Mouse (Mus musculus) midbrain, postnatal 0 days (tissue): Measurements from ENCODE around the gene 1700019D03Rik. TPM values are rescaled to one million over a fixed set of nuclear protein-coding genes. Genes with fewer than 3 reads are reported as not detected.
A peak's percentile ranks its signal among the peaks of the same experiment; 100 is the strongest.

Experiments
- ATAC-seq: fragments of 200-750 bp; cut with Nextera tagmentation; 2 replicates; pipeline ENCODE4 v1.8.0; 2017; ENCODE audit warnings: moderate number of reproducible peaks, mild to moderate bottlenecking, moderate TSS enrichment, moderate library complexity; ENCODE audit not compliant: low FRiP score
- DNase-seq: peaks from one replicate; pipeline ENCODE4 v3.0.0-alpha.2; 2015; ENCODE audit warnings: low spot score
- H3K27ac ChIP-seq: fragments of 300-500 bp; sonication (generic); 2 replicates; pipeline ENCODE4 v1.5.1; 2014; ENCODE audit warnings: low read depth, mild to moderate bottlenecking, low read length, mixed read lengths
- H3K27me3 ChIP-seq: fragments of 300-500 bp; sonication (generic); 2 replicates; pipeline ENCODE4 v1.6.1; 2014; ENCODE audit warnings: low read length, control low read depth, mixed read lengths; ENCODE audit not compliant: insufficient read depth
- H3K36me3 ChIP-seq: fragments of 300-500 bp; sonication (generic); 2 replicates; pipeline ENCODE4 v1.6.1; 2014; ENCODE audit warnings: low read length, control low read depth, mixed read lengths; ENCODE audit not compliant: insufficient read depth
- H3K4me1 ChIP-seq: fragments of 300-500 bp; sonication (generic); 2 replicates; pipeline ENCODE4 v1.6.1; 2014; ENCODE audit warnings: mild to moderate bottlenecking, control low read depth, antibody characterized with exemption, low read length, mixed read lengths; ENCODE audit not compliant: insufficient read depth
- H3K4me2 ChIP-seq: fragments of 300-500 bp; sonication (generic); 2 replicates; pipeline ENCODE4 v1.6.1; 2014; ENCODE audit warnings: low read depth, mild to moderate bottlenecking, low read length, mixed read lengths; ENCODE audit not compliant: poor library complexity, severe bottlenecking
- H3K4me3 ChIP-seq: fragments of 300-500 bp; sonication (generic); 2 replicates; pipeline ENCODE4 v1.5.1; 2014; ENCODE audit warnings: low read depth, mild to moderate bottlenecking, low read length, moderate library complexity
- H3K9ac ChIP-seq: fragments of 300-500 bp; sonication (generic); replicated peaks from 2 replicates; pipeline ENCODE4 v1.6.1; 2014; ENCODE audit warnings: mild to moderate bottlenecking, low read length, moderate library complexity, mixed read lengths; ENCODE audit not compliant: poor library complexity, severe bottlenecking
- H3K9me3 ChIP-seq: fragments of 300-500 bp; sonication (generic); 2 replicates; pipeline ENCODE4 v1.6.1; 2016; ENCODE audit warnings: low read length, control low read depth
- CTCF ChIP-seq: IDR thresholded peaks from 2 replicates; pipeline ENCODE4 v1.5.1; 2016; ENCODE audit warnings: antibody characterized with exemption, mild to moderate bottlenecking
- WGBS: fragments of 180-500 bp; shearing (Covaris S2); extraction: QIAGEN DNeasy Blood & Tissue Kit; methylation state at CpG from one replicate; pipeline ENCODE4 v1.1.7; 2014; 5-methylcytosine and 5-hydroxymethylcytosine counted together
- polyA plus RNA-seq: library from polyadenylated mRNA; unstranded; fragments of >200 nt; fragmentation: Nextera tagmentation; extraction: Ambion mirVana; gene quantifications from 2 replicates; pipeline ENCODE4 v1.2.1, GENCODE M21; 2015
- total RNA-seq: library from RNA; depleted of rRNA; stranded (reverse); fragments of >200 nt; gene quantifications from 2 replicates; pipeline ENCODE4 v1.2.3, GENCODE M21; 2014; rRNA removed

The 1700019D03Rik gene
- total RNA-seq, result 2.6 and 5.0 TPM in 2 replicates
- polyA plus RNA-seq, result 5.5 and 6.1 TPM in 2 replicates

DNA sequence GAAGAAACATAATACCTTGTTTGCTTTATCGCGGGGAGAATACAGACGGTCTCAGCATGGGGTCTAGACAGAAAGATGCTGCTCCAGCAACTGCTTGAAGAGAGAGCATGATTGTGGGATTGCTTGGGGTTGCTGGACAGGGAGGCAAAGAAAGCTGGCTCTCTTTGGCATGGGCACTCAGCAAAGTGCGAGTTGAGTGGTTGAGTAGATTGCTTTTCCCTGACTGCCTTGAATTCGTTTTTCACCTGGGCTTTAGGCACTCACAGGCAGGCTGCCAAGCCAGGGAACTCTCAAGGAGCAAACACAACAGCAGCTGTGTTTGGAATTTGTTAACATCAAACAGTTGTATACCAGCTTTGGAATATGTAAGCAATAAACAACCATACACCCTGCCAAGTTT is at the start of gene 1700019D03Rik:
Gene 1700019D03Rik (minus strand): TSS at position 101 of the 400 bp plus-strand sequence.
- TF ChIP-seq CTCF, result no peak
- no peak within 1 kb of the TSS for H3K4me3 ChIP-seq
- H3K9ac ChIP-seq, result no peak within 1 kb of the TSS
- H3K27me3 ChIP-seq, result no peaks in the 10 kb centered on the region
- H3K4me2 ChIP-seq, result no peak within 1 kb of the TSS
- 71% methylated on average over 5 of the region's 5 CpGs for WGBS
- no peak within 1 kb of the TSS for H3K27ac ChIP-seq
- H3K9me3 ChIP-seq, result no peaks in the 10 kb centered on the region
- ATAC-seq (no peak), DNase-seq (no peak)
- no peaks in the 10 kb centered on the region for H3K4me1 ChIP-seq
- H3K36me3 ChIP-seq, result no peaks in the 10 kb centered on the region

- Histone ChIP-seq H3K4me3 (no peak overlapping the region), H3K27ac (no peak overlapping the region), H3K9me3 (no peaks in the 10 kb centered on the region), H3K36me3 (no peaks in the 10 kb centered on the region), H3K27me3 (no peaks in the 10 kb centered on the region), H3K4me2 (no peak overlapping the region), H3K9ac (no peak overlapping the region), H3K4me1 (0 out of 2 replicates have a peak, but pooled peaks cover 3% of the 10 kb centered on the region)
- ATAC-seq (no peak), DNase-seq (no peak)
- WGBS, result 93% methylated on average over 4 of the region's 4 CpGs
- no peak for TF ChIP-seq CTCF
Measured at GRCm38 (mm10) chr1:53063921-53064320, 43.9 kb upstream of the 1700019D03Rik start.

DNA sequence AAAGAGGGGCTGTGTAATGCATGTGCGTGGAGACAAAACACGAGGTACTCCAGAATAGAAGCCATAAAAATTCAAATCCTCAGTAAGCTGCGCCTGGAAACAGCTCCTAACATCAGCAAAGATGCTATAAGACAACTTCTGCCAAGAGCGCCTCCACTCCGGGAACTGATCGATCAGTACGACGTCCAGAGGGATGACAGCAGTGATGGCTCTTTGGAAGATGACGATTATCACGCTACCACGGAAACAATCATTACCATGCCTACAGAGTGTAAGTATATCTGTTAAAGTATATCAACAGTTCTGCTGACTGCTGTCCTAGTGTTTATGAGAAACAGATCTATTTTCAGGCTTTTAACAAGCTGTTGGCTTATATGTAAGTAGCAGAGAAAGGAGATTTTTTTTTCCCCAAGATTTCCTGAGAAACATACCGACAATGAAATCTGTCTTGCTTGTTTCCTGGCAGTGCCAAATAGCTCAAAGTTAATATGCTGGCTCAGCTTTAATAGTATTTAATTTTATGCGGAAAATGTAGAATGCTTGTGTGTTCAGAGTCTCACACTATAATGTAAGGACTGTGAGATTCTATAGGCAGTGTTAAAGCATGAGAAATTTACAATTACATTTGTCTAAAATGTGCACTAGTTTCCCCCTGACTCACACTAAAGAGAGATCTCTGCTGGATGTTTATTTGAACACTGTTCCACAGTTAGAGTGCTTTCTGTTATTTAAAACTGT is 42.1 kb upstream of the 1700019D03Rik start:
- Histone ChIP-seq H3K27me3 (no peaks in the 10 kb centered on the region), H3K27ac (no peak overlapping the region)
- no peak for TF ChIP-seq CTCF

DNA sequence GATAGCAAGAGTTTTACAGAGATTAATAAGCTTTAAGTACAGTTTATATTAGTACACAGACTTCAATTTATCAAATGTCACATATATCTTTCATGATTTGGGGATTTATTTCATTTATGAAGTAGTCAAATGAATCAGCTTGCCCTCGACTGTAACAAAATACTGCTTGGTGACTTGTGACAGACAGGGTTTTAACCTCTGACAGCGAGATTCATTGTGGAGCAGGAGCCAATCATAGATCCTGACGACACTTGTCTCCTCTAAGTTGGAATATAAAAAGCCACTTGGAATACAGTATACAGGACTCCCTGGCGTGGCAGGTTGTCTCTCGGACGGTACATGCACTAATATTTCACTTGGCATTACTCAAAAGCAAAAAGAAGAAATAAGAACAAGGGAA is 41.4 kb upstream of the 1700019D03Rik start, which contains the start of gene Mstn:
Gene Mstn (plus strand): TSS at position 301 of the 400 bp plus-strand sequence.
- 0 out of 2 replicates have a peak, but pooled peaks cover 3% of the 10 kb centered on the region for H3K4me1 ChIP-seq

More for the DNA sequence above, 42.1 kb upstream of the 1700019D03Rik start:
- ATAC-seq, result no peak
- H3K36me3 ChIP-seq, result no peaks in the 10 kb centered on the region
- no peaks in the 10 kb centered on the region for H3K9me3 ChIP-seq
- 0 out of 2 replicates have a peak, but pooled peaks cover 3% of the 10 kb centered on the region for H3K4me1 ChIP-seq
- peak overlapping the region; percentile 36 for H3K4me2 ChIP-seq
- WGBS, result 48% methylated on average over 13 of the region's 13 CpGs
- H3K4me3 ChIP-seq, result 0 out of 2 replicates have a peak overlapping the region, but pooled peaks have one; percentile 5
- no peak overlapping the region for H3K9ac ChIP-seq
- DNase-seq, result peak; percentile 6

GRCm38 (mm10) chr1:53060499-53060898 is 40.5 kb upstream of the 1700019D03Rik start:
- Histone ChIP-seq H3K36me3 (no peaks in the 10 kb centered on the region), H3K4me2 (no peak overlapping the region), H3K9me3 (no peaks in the 10 kb centered on the region), H3K9ac (no peak overlapping the region), H3K27me3 (no peaks in the 10 kb centered on the region), H3K27ac (no peak overlapping the region), H3K4me3 (no peak overlapping the region), H3K4me1 (0 out of 2 replicates have a peak, but pooled peaks cover 3% of the 10 kb centered on the region)
- 43% methylated on average over 8 of the region's 8 CpGs for WGBS
- ATAC-seq, result no peak
- TF ChIP-seq CTCF, result no peak
- no peak for DNase-seq

More for the DNA sequence above, 41.4 kb upstream of the 1700019D03Rik start, which contains the start of gene Mstn:
- no peak for DNase-seq
- 57% methylated on average over 6 of the region's 6 CpGs for WGBS
- Histone ChIP-seq H3K27ac (no peak within 1 kb of the TSS), H3K9me3 (no peaks in the 10 kb centered on the region), H3K36me3 (no peaks in the 10 kb centered on the region), H3K4me3 (0 out of 2 replicates have a peak within 1 kb of the TSS, but pooled peaks have one; percentile 5), H3K4me2 (peak within 1 kb of the TSS; percentile 36), H3K27me3 (no peaks in the 10 kb centered on the region), H3K9ac (no peak within 1 kb of the TSS)
- no peak for TF ChIP-seq CTCF
- no peak for ATAC-seq

DNA sequence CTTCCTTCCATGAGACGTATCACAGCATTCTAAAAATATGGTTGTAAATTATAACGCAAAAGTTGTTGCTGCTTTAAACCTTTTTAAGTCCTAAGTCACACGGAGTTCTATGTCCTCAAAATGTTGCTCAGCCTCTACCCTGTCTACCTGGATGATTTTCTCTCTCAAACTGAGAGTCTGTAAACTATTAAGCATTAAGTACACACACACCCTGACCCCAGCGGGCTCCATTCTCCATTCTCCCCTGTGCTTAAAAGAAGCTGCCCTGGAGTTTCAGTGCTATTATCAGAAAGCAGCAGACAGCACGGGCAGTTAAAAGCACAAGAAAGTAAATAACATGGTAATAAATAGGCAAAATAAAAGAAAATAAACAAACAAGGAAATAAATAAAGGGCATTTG is 39.1 kb upstream of the 1700019D03Rik start:
- DNase-seq, result no peak
- Histone ChIP-seq H3K4me1 (0 out of 2 replicates have a peak, but pooled peaks cover 3% of the 10 kb centered on the region), H3K27me3 (no peaks in the 10 kb centered on the region), H3K27ac (no peak overlapping the region), H3K9ac (no peak overlapping the region), H3K9me3 (no peaks in the 10 kb centered on the region), H3K4me3 (no peak overlapping the region), H3K36me3 (no peaks in the 10 kb centered on the region), H3K4me2 (no peak overlapping the region)
- 82% methylated on average over 5 of the region's 5 CpGs for WGBS
- no peak for TF ChIP-seq CTCF
- ATAC-seq, result no peak
